Mouse (Mus musculus) forebrain, embryonic 12.5 days (tissue): ENCODE measurements around the gene Samd1. TPM values are rescaled to one million over a fixed set of nuclear protein-coding genes. Genes with fewer than 3 reads are reported as not detected.

ENCODE experiments used
- ATAC-seq: fragments of 200-750 bp; cut with Nextera tagmentation; 2 replicates; pipeline ENCODE4 v1.8.0; 2017; ENCODE audit warnings: moderate TSS enrichment; ENCODE audit not compliant: low FRiP score
- H3K27ac ChIP-seq: fragments of 300-500 bp; sonication (generic); 2 replicates; pipeline ENCODE4 v1.5.1; 2016; ENCODE audit warnings: mild to moderate bottlenecking
- H3K27me3 ChIP-seq: fragments of 300-500 bp; sonication (generic); 2 replicates; pipeline ENCODE4 v1.6.1; 2016; ENCODE audit warnings: mild to moderate bottlenecking
- H3K36me3 ChIP-seq: fragments of 300-500 bp; sonication (generic); replicated peaks from 2 replicates; pipeline ENCODE4 v1.6.1; 2016; ENCODE audit warnings: mild to moderate bottlenecking
- H3K4me1 ChIP-seq: fragments of 300-500 bp; sonication (generic); 2 replicates; pipeline ENCODE4 v1.6.1; 2016
- H3K4me2 ChIP-seq: fragments of 300-500 bp; sonication (generic); 2 replicates; pipeline ENCODE4 v1.6.1; 2016; ENCODE audit warnings: mild to moderate bottlenecking, moderate library complexity
- H3K4me3 ChIP-seq: fragments of 300-500 bp; sonication (generic); replicated peaks from 2 replicates; pipeline ENCODE4 v1.5.1; 2016; ENCODE audit warnings: mild to moderate bottlenecking
- H3K9ac ChIP-seq: fragments of 300-500 bp; sonication (generic); 2 replicates; pipeline ENCODE4 v1.6.1; 2016; ENCODE audit warnings: mild to moderate bottlenecking
- H3K9me3 ChIP-seq: fragments of 300-500 bp; sonication (generic); 2 replicates; pipeline ENCODE4 v1.6.1; 2016
- WGBS: fragments of 180-500 bp; shearing (Covaris S2); methylation state at CpG from one replicate; pipeline ENCODE4 v1.1.7; 2016; 5-methylcytosine and 5-hydroxymethylcytosine counted together
- polyA plus RNA-seq: library from polyadenylated mRNA; unstranded; fragments of >200 nt; fragmentation: Nextera tagmentation; extraction: Ambion mirVana; gene quantifications from 2 replicates; pipeline ENCODE4 v1.2.1, GENCODE M21; 2016

The Samd1 gene
- polyA plus RNA-seq, 1 experiment from 2014 or later, result 11.4 TPM

DNA sequence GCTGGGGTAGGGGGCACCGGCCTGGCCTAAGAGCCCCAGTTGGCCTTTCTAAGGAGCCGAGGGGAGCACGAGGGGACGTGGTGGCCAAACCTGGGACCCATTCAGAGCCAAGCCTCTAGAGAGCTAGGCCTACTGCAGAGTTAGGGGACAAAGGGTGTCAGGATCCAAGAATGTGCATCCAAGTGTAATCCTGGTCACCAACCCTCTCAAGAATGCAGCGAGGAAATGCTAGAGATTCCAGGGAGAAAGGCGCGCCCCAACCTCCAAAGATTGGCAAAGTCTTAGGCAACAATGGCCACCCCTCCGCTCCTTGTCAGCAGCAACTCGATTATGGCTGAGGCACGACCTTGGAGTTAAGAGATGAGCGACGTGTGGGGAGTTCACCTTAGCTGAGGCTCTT is 24.1 kb downstream of the Samd1 start:
- Histone ChIP-seq H3K9me3 (no peaks in the 10 kb centered on the region), H3K27ac (no peak overlapping the region), H3K36me3 (no peaks in the 10 kb centered on the region), H3K9ac (no peak overlapping the region), H3K4me3 (no peak overlapping the region), H3K4me1 (peaks cover 20% of the 10 kb centered on the region; the same call in 1 of the 2 replicates), H3K4me2 (no peak overlapping the region), H3K27me3 (peaks cover 57% of the 10 kb centered on the region)
- no peak for ATAC-seq
- WGBS, result 44% methylated on average over 12 of the region's 12 CpGs

GRCm38 (mm10) chr8:84023085-84023484 is 25.6 kb downstream of the Samd1 start:
- Histone ChIP-seq H3K36me3 (no peaks in the 10 kb centered on the region), H3K4me3 (no peak overlapping the region), H3K27ac (no peak overlapping the region), H3K4me1 (peaks cover 20% of the 10 kb centered on the region; the same call in 1 of the 2 replicates), H3K4me2 (no peak overlapping the region), H3K27me3 (peaks cover 72% of the 10 kb centered on the region), H3K9ac (no peak overlapping the region), H3K9me3 (no peaks in the 10 kb centered on the region)
- WGBS, result 66% methylated on average over 5 of the region's 5 CpGs
- no peak for ATAC-seq

DNA sequence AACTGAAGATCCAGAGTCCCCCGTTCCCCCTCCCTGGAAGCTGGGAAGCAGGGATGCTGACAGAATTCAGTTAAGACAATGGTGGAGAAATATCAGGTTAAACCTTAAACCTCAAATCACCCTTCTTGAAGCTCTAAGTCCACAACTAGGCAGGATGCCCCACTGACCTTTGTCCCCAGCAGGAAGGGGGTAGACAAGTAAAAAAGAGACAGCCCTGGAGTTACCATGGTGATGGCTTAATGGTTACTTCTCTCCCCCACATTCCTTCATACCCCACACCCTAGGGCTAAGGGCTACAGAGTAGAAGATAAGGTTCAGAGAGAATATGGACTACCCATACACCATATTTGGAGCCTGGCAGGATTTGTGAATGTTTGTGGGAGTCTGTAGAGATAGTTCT is 26.2 kb downstream of the Samd1 start:
- no peak overlapping the region for H3K27ac ChIP-seq
- peaks cover 20% of the 10 kb centered on the region; the same call in 1 of the 2 replicates for H3K4me1 ChIP-seq
- no peak overlapping the region for H3K4me2 ChIP-seq
- ATAC-seq, result no peak
- no peaks in the 10 kb centered on the region for H3K36me3 ChIP-seq
- H3K4me3 ChIP-seq, result no peak overlapping the region
- no peaks in the 10 kb centered on the region for H3K9me3 ChIP-seq
- WGBS, result 89% methylated on average over 1 of the region's 1 CpGs
- H3K27me3 ChIP-seq, result peaks cover 78% of the 10 kb centered on the region
- H3K9ac ChIP-seq, result no peak overlapping the region

DNA sequence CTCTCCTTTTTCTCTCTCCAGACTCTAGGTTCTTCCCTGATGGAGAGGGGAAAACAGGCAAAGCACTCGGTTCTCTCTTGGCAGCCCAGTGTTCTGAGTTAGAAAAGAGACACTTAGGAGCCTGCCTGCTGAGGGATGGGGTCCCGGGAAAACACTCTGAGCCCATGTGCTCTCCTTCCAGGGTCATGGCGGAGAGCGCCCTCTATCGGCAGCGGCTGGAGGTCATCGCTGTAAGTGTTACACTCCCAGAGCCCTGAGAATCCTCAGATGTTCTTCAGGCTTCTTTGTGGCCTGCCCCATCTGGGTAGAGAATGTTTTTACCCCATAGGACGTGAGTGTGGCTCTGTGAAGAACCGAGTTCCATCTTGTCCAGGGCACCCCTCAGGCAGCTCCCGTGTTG is 26.7 kb downstream of the Samd1 start:
- no peaks in the 10 kb centered on the region for H3K9me3 ChIP-seq
- ATAC-seq, result no peak
- no peak overlapping the region for H3K4me2 ChIP-seq
- H3K4me3 ChIP-seq, result no peak overlapping the region
- no peaks in the 10 kb centered on the region for H3K36me3 ChIP-seq
- H3K9ac ChIP-seq, result no peak overlapping the region
- H3K27ac ChIP-seq, result no peak overlapping the region
- peaks cover 20% of the 10 kb centered on the region; the same call in 1 of the 2 replicates for H3K4me1 ChIP-seq
- H3K27me3 ChIP-seq, result peaks cover 83% of the 10 kb centered on the region
- 13% methylated on average over 10 of the region's 10 CpGs for WGBS

GRCm38 (mm10) chr8:84025863-84026262 is 28.4 kb downstream of the Samd1 start:
- peak overlapping the region; percentile 88 for H3K4me2 ChIP-seq
- H3K36me3 ChIP-seq, result no peaks in the 10 kb centered on the region
- ATAC-seq, result peak; percentile 84
- no peaks in the 10 kb centered on the region for H3K9me3 ChIP-seq
- peaks cover 75% of the 10 kb centered on the region for H3K27me3 ChIP-seq
- peaks cover 20% of the 10 kb centered on the region; the same call in 1 of the 2 replicates for H3K4me1 ChIP-seq
- H3K27ac ChIP-seq, result no peak overlapping the region
- peak overlapping the region; percentile 56 for H3K9ac ChIP-seq
- WGBS, result 1% methylated on average over 41 of the region's 41 CpGs
- H3K4me3 ChIP-seq, result peak overlapping the region; percentile 53

GRCm38 (mm10) chr8:84027449-84027848 is 30.0 kb downstream of the Samd1 start:
- Histone ChIP-seq H3K27me3 (peaks cover 59% of the 10 kb centered on the region), H3K4me3 (no peak overlapping the region), H3K9me3 (no peaks in the 10 kb centered on the region), H3K4me1 (peaks cover 12% of the 10 kb centered on the region; the same call in 1 of the 2 replicates), H3K4me2 (no peak overlapping the region), H3K36me3 (no peaks in the 10 kb centered on the region), H3K27ac (no peak overlapping the region), H3K9ac (no peak overlapping the region)
- ATAC-seq, result no peak
- WGBS, result 8% methylated on average over 10 of the region's 10 CpGs

- Histone ChIP-seq H3K4me2 (no peak overlapping the region), H3K27me3 (peaks cover 52% of the 10 kb centered on the region), H3K9ac (no peak overlapping the region), H3K36me3 (no peaks in the 10 kb centered on the region), H3K4me3 (no peak overlapping the region), H3K4me1 (peaks cover 12% of the 10 kb centered on the region; the same call in 1 of the 2 replicates), H3K9me3 (no peaks in the 10 kb centered on the region), H3K27ac (no peak overlapping the region)
- ATAC-seq, result no peak
- 85% methylated on average over 5 of the region's 5 CpGs for WGBS
Observed at GRCm38 (mm10) chr8:84029272-84029671, 31.8 kb downstream of the Samd1 start.

GRCm38 (mm10) chr8:84032777-84033176 is 35.3 kb downstream of the Samd1 start:
- 83% methylated on average over 4 of the region's 4 CpGs for WGBS
- Histone ChIP-seq H3K9me3 (no peaks in the 10 kb centered on the region), H3K4me2 (no peak overlapping the region), H3K27ac (no peak overlapping the region), H3K4me1 (no peaks in the 10 kb centered on the region), H3K4me3 (no peak overlapping the region), H3K9ac (no peak overlapping the region), H3K36me3 (no peaks in the 10 kb centered on the region), H3K27me3 (peaks cover 40% of the 10 kb centered on the region)
- no peak for ATAC-seq

DNA sequence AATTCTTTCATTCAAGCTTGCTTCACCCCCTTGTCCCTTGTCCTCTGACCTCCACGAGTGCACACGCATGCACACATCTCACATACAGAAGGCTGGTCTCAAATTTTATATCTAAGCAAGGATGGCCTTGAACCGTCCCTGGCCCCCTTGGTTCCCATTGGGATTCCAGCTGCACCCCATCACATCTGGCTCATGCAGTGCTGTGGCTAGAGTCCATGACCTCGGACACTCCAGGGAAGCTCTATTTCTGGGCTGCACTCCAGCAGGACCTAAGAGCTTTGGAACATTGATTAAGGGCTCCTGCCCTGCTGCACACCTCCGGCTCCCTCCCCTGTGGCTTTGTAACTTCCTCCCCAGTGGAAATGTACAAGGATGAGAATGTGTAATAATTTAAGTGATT is 40.5 kb downstream of the Samd1 start:
- ATAC-seq, result no peak
- 82% methylated on average over 5 of the region's 5 CpGs for WGBS
- H3K4me3 ChIP-seq, result no peak overlapping the region
- no peaks in the 10 kb centered on the region for H3K9me3 ChIP-seq
- H3K4me1 ChIP-seq, result peaks cover 11% of the 10 kb centered on the region
- H3K27ac ChIP-seq, result no peak overlapping the region
- no peaks in the 10 kb centered on the region for H3K36me3 ChIP-seq
- no peak overlapping the region for H3K4me2 ChIP-seq
- no peak overlapping the region for H3K9ac ChIP-seq
- peaks cover 72% of the 10 kb centered on the region for H3K27me3 ChIP-seq

GRCm38 (mm10) chr8:84039050-84039449 is 41.6 kb downstream of the Samd1 start:
- H3K9me3 ChIP-seq, result no peaks in the 10 kb centered on the region
- peaks cover 15% of the 10 kb centered on the region for H3K4me1 ChIP-seq
- 9% methylated on average over 5 of the region's 5 CpGs for WGBS
- ATAC-seq, result no peak
- no peak overlapping the region for H3K4me2 ChIP-seq
- no peak overlapping the region for H3K27ac ChIP-seq
- no peaks in the 10 kb centered on the region for H3K36me3 ChIP-seq
- H3K9ac ChIP-seq, result no peak overlapping the region
- no peak overlapping the region for H3K4me3 ChIP-seq
- peaks cover 79% of the 10 kb centered on the region for H3K27me3 ChIP-seq

GRCm38 (mm10) chr8:84042066-84042947 is 44.8 kb downstream of the Samd1 start, which contains the start of gene Il27ra:
Gene Il27ra (minus strand): TSS chr8:84042589.
- H3K27me3 ChIP-seq, result peaks cover 86% of the 10 kb centered on the region
- 5% methylated on average over 40 of the region's 40 CpGs for WGBS

GRCm38 (mm10) chr8:84042948-84043342 is 45.5 kb downstream of the Samd1 start:
- no peak for ATAC-seq
- peak overlapping the region; percentile 37; the same call in 1 of the 2 replicates for H3K4me3 ChIP-seq
- peaks cover 23% of the 10 kb centered on the region for H3K4me1 ChIP-seq
- peak overlapping the region; percentile 62; the same call in 1 of the 2 replicates for H3K4me2 ChIP-seq
- H3K27ac ChIP-seq, result no peak overlapping the region
- 45% methylated on average over 12 of the region's 12 CpGs for WGBS
- peaks cover 86% of the 10 kb centered on the region for H3K27me3 ChIP-seq
- no peaks in the 10 kb centered on the region for H3K36me3 ChIP-seq
- no peaks in the 10 kb centered on the region for H3K9me3 ChIP-seq
- H3K9ac ChIP-seq, result no peak overlapping the region

More at GRCm38 (mm10) chr8:84042066-84042947, 44.8 kb downstream of the Samd1 start, which contains the start of gene Il27ra:
- Histone ChIP-seq H3K4me1 (peaks cover 23% of the 10 kb centered on the region), H3K27ac (no peak within 1 kb of the TSS), H3K9me3 (no peaks in the 10 kb centered on the region), H3K4me3 (peak within 1 kb of the TSS; percentile 37), H3K4me2 (peak within 1 kb of the TSS; percentile 62), H3K36me3 (no peaks in the 10 kb centered on the region), H3K9ac (0 out of 2 replicates have a peak within 1 kb of the TSS, but pooled peaks have one; percentile 3)
- peak; percentile 69 for ATAC-seq
